Mouse (Mus musculus) hindbrain, embryonic 11.5 days (tissue): ENCODE measurements around the gene Car5a. TPM values are rescaled to one million over a fixed set of nuclear protein-coding genes. Genes with fewer than 3 reads are reported as not detected.

Experiments
- ATAC-seq: fragments of 200-750 bp; cut with Nextera tagmentation; 2 replicates; pipeline ENCODE4 v1.8.0; 2017; ENCODE audit warnings: mild to moderate bottlenecking, moderate TSS enrichment, moderate library complexity; ENCODE audit not compliant: low FRiP score
- DNase-seq: peaks from one replicate; pipeline ENCODE4 v3.0.0-alpha.2; 2015; ENCODE audit warnings: low spot score
- H3K27ac ChIP-seq: fragments of 300-500 bp; sonication (generic); 2 replicates; pipeline ENCODE4 v1.5.1; 2014; ENCODE audit warnings: mild to moderate bottlenecking, low read depth, low read length
- H3K27me3 ChIP-seq: fragments of 300-500 bp; sonication (generic); 2 replicates; pipeline ENCODE4 v1.6.1; 2014; ENCODE audit warnings: mild to moderate bottlenecking, low read length, moderate library complexity, mixed read lengths; ENCODE audit not compliant: control insufficient read depth, insufficient read depth
- H3K36me3 ChIP-seq: fragments of 300-500 bp; sonication (generic); 2 replicates; pipeline ENCODE4 v1.6.1; 2014; ENCODE audit warnings: mild to moderate bottlenecking, low read length, moderate library complexity, mixed read lengths; ENCODE audit not compliant: control insufficient read depth, insufficient read depth
- H3K4me1 ChIP-seq: fragments of 300-500 bp; sonication (generic); replicated peaks from 2 replicates; pipeline ENCODE4 v1.6.1; 2014; ENCODE audit warnings: low read length, mixed read lengths; ENCODE audit not compliant: control insufficient read depth, insufficient read depth
- H3K4me2 ChIP-seq: fragments of 300-500 bp; sonication (generic); replicated peaks from 2 replicates; pipeline ENCODE4 v1.6.1; 2014; ENCODE audit warnings: mild to moderate bottlenecking, low read depth, low read length
- H3K4me3 ChIP-seq: fragments of 300-500 bp; sonication (generic); 2 replicates; pipeline ENCODE4 v1.5.1; 2014; ENCODE audit warnings: low read depth, low read length
- H3K9ac ChIP-seq: fragments of 300-500 bp; sonication (generic); 2 replicates; pipeline ENCODE4 v1.6.1; 2014; ENCODE audit warnings: low read depth, low read length
- H3K9me3 ChIP-seq: fragments of 300-500 bp; sonication (generic); 2 replicates; pipeline ENCODE4 v1.6.1; 2016; ENCODE audit warnings: low read length; ENCODE audit not compliant: control insufficient read depth
- WGBS: fragments of 180-500 bp; shearing (Covaris S2); extraction: QIAGEN DNeasy Blood & Tissue Kit; methylation state at CpG from one replicate; pipeline ENCODE4 v1.1.7; 2014; 5-methylcytosine and 5-hydroxymethylcytosine counted together
- polyA plus RNA-seq: library from polyadenylated mRNA; unstranded; fragments of >200 nt; fragmentation: Nextera tagmentation; extraction: Ambion mirVana; gene quantifications from 2 replicates; pipeline ENCODE4 v1.2.1, GENCODE M21; 2014

Gene Car5a
- polyA plus RNA-seq, 1 experiment from 2014 or later: not detected

DNA sequence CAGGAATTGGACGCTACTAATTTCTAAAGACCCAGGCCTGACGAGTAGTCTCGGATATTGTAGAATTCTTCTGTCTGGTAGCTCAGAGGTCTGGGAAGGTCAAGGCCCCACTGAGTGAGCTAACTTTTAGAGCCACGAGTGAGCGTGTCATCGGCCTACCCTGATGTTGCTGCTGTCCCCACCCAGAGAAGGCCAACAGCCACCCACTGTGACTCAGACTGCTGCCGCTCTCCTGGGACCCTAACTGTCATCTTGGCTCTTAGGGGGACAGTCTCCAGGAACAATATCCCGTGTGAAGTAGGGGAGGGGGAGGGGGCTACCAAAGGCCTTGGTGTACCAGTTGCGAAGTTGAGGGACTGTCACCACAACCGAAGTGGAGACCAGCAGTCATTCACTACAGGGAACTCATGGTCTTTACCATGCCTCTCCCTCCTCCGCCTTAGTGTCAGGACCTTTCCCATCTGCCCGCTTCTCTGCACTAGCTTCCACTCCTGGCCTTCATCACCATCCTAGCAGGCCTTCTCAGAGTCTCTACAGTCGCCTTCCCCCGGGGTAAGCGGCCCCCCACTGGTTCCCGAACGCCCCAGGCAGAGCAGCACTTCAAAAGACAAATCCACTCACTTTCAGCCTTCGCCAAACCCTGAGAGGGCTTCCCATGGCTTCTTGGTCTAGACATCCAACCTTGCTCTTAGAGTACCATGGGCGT is 2.5 kb upstream of the Car5a start:
- peak overlapping the region; percentile 28 for H3K4me3 ChIP-seq
- peak overlapping the region; percentile 59 for H3K9ac ChIP-seq
- DNase-seq: no peak
- peak overlapping the region; percentile 69 for H3K27ac ChIP-seq
- WGBS: 28% methylated on average over 19 of the region's 19 CpGs
- peak overlapping the region; percentile 60 for H3K4me2 ChIP-seq
- H3K27me3 ChIP-seq: no peaks in the 10 kb centered on the region
- no peak for ATAC-seq
- H3K36me3 ChIP-seq: no peaks in the 10 kb centered on the region
- H3K9me3 ChIP-seq: no peaks in the 10 kb centered on the region
- H3K4me1 ChIP-seq: peaks cover 2% of the 10 kb centered on the region

GRCm38 (mm10) chr8:121946351-121946750 is 1.6 kb upstream of the Car5a start:
- 87% methylated on average over 7 of the region's 7 CpGs for WGBS
- Histone ChIP-seq H3K27me3 (no peaks in the 10 kb centered on the region), H3K4me2 (no peak overlapping the region), H3K9ac (no peak overlapping the region), H3K4me1 (no peaks in the 10 kb centered on the region; the same call in 1 of the 2 replicates), H3K36me3 (no peaks in the 10 kb centered on the region), H3K27ac (no peak overlapping the region), H3K9me3 (no peaks in the 10 kb centered on the region), H3K4me3 (no peak overlapping the region)
- ATAC-seq: no peak
- DNase-seq: no peak

DNA sequence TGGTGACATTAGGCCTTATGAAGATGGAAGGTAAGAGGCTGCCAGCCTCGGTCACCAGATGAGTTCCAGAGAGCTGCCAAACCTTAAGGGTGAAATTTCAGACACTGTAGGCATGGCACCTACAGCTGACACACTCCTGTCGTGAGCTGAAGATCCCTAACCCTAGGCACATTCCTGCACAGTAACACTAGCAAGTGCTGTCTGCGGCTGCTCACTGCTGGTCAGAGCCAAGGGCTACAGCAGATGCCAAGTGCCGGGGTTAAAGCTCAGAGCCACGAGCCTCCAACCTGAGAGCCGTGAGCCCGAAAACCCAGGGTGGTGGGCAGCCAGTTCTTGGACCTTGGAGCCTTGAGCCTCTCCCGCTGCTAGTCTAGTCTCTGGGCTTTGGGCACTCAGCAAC is 988 bp downstream of the Car5a start:
- DNase-seq: no peak
- H3K9ac ChIP-seq: no peak overlapping the region
- 79% methylated on average over 8 of the region's 8 CpGs for WGBS
- no peaks in the 10 kb centered on the region for H3K36me3 ChIP-seq
- H3K4me1 ChIP-seq: no peaks in the 10 kb centered on the region; the same call in 1 of the 2 replicates
- no peaks in the 10 kb centered on the region for H3K27me3 ChIP-seq
- no peak overlapping the region for H3K4me2 ChIP-seq
- H3K27ac ChIP-seq: no peak overlapping the region
- no peak for ATAC-seq
- no peak overlapping the region for H3K4me3 ChIP-seq
- no peaks in the 10 kb centered on the region for H3K9me3 ChIP-seq

GRCm38 (mm10) chr8:121943057-121943540 is 1.6 kb downstream of the Car5a start:
- H3K9ac ChIP-seq: no peak overlapping the region
- no peak overlapping the region for H3K4me2 ChIP-seq
- no peak overlapping the region for H3K27ac ChIP-seq
- ATAC-seq (no peak), DNase-seq (no peak)
- no peaks in the 10 kb centered on the region for H3K9me3 ChIP-seq
- no peaks in the 10 kb centered on the region for H3K27me3 ChIP-seq
- H3K36me3 ChIP-seq: no peaks in the 10 kb centered on the region
- WGBS: 61% methylated on average over 2 of the region's 2 CpGs
- no peak overlapping the region for H3K4me3 ChIP-seq
- H3K4me1 ChIP-seq: no peaks in the 10 kb centered on the region; the same call in 1 of the 2 replicates

GRCm38 (mm10) chr8:121938732-121939131 is 6.0 kb downstream of the Car5a start:
- Histone ChIP-seq H3K9ac (no peak overlapping the region), H3K4me3 (no peak overlapping the region), H3K9me3 (no peaks in the 10 kb centered on the region), H3K27me3 (no peaks in the 10 kb centered on the region), H3K4me1 (no peaks in the 10 kb centered on the region), H3K36me3 (no peaks in the 10 kb centered on the region), H3K27ac (no peak overlapping the region), H3K4me2 (no peak overlapping the region)
- 86% methylated on average over 7 of the region's 7 CpGs for WGBS
- ATAC-seq (no peak), DNase-seq (no peak)

- DNase-seq: no peak
- no peaks in the 10 kb centered on the region for H3K9me3 ChIP-seq
- H3K4me3 ChIP-seq: no peak overlapping the region
- no peak for ATAC-seq
- no peaks in the 10 kb centered on the region for H3K36me3 ChIP-seq
- no peak overlapping the region for H3K4me2 ChIP-seq
- H3K27ac ChIP-seq: no peak overlapping the region
- no peak overlapping the region for H3K9ac ChIP-seq
- WGBS: 58% methylated on average over 14 of the region's 14 CpGs
- H3K27me3 ChIP-seq: no peaks in the 10 kb centered on the region
- H3K4me1 ChIP-seq: no peaks in the 10 kb centered on the region
Measured at GRCm38 (mm10) chr8:121936391-121936790, 8.3 kb downstream of the Car5a start.

DNA sequence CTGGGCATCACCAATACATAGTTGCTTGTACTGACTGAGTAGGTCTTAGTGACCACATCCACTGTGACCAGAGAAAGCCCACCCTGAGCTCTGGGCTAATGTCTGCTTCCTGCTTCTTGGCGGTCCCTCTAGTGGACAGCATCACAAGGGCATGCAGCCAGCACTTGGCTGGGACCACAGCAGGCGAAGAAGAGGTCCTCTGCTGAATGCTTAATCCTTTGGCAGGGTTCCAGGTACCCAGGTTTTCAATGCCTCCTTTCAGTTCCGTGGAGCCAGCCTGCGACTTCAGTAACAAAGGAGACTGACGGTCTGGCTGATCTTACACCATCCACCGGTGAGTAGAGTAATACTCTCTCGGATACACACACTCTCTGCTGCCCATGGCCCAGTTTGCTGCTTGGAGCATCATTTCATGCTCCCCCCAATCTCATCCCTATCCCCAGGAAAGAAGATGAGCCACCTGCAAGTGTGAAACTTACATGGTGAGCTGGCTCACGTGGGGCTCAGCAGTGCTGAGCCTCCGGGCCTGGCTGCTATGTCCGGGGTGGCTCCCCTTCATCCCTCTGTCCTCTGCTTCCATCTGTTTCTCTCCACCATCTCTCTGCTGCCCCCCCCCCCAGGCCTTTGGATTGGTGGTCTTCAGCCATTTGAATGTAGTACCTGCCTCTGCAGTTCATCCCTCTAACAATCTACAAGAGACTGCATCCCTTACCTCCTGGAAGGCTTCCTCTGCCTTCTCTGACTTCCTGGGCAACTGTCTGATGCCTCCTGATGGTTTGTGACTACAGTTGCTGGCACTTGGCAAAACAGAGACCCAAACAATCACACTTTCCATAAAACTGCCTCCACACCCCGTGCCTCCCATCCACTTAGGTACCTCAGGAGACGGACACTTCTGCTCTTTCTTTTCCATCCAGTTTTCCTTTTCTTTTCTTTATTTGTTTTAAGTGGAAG is 9.1 kb downstream of the Car5a start:
- DNase-seq (peak; percentile 44), ATAC-seq (peak; percentile 59; the same call in 1 of the 2 replicates)
- no peak overlapping the region for H3K4me3 ChIP-seq
- 52% methylated on average over 12 of the region's 12 CpGs for WGBS
- no peaks in the 10 kb centered on the region for H3K4me1 ChIP-seq
- no peaks in the 10 kb centered on the region for H3K27me3 ChIP-seq
- H3K9ac ChIP-seq: no peak overlapping the region
- H3K27ac ChIP-seq: peak overlapping the region; percentile 42; the same call in 1 of the 2 replicates
- H3K4me2 ChIP-seq: no peak overlapping the region
- no peaks in the 10 kb centered on the region for H3K9me3 ChIP-seq
- no peaks in the 10 kb centered on the region for H3K36me3 ChIP-seq

DNA sequence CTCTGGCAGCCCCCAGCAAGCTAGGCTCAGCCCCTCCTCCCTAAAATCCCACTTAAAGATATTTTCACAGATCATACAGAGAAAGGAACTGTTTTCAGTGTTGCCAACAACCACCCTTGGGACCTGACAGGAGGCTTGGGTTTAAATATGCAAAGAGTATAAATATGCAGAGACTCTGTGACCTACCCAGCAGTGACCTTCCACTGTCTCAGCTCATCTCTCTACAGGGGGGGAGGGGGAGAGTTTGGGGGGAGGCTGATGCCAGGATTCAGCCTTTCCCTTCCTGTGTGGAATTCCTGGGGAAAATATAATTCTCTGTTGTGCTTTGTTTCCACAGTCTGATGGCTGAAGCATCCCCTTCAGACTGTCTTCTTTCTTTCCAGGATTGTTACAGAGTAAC is 9.8 kb downstream of the Car5a start:
- no peak overlapping the region for H3K27ac ChIP-seq
- no peaks in the 10 kb centered on the region for H3K36me3 ChIP-seq
- no peak for DNase-seq
- no peak for ATAC-seq
- H3K4me1 ChIP-seq: no peaks in the 10 kb centered on the region
- H3K27me3 ChIP-seq: no peaks in the 10 kb centered on the region
- H3K9me3 ChIP-seq: no peaks in the 10 kb centered on the region
- H3K9ac ChIP-seq: no peak overlapping the region
- no peak overlapping the region for H3K4me3 ChIP-seq
- H3K4me2 ChIP-seq: no peak overlapping the region
